Mouse (Mus musculus) olfactory bulb, adult 2 months (tissue): ENCODE results near the gene Psmd13.

Source experiments
- CTCF ChIP-seq: fragments of 200-500 bp; IDR thresholded peaks from 2 replicates; pipeline ENCODE4 v1.5.1; 2012; ENCODE audit warnings: low read depth, mild to moderate bottlenecking, low read length, moderate library complexity; ENCODE audit not compliant: insufficient read depth
- POLR2A ChIP-seq: fragments of 200-500 bp; IDR thresholded peaks from 2 replicates; pipeline ENCODE4 v1.6.1; 2012; ENCODE audit warnings: mild to moderate bottlenecking, low read depth, low read length, moderate library complexity; ENCODE audit not compliant: insufficient read depth

GRCm38 (mm10) chr7:140927181-140927580 lies 45.4 kb downstream of the Psmd13 start:
- no peak for TF ChIP-seq POLR2A
- TF ChIP-seq CTCF: no peak
